Mouse (Mus musculus) left cerebral cortex, postnatal 36 days (tissue): ENCODE results near the gene 1500015O10Rik. TPM values are rescaled to one million over a fixed set of nuclear protein-coding genes. Genes with fewer than 3 reads are reported as not detected.

Experiments used
- DNase-seq, 2 experiments: peaks; one replicate each; pipeline ENCODE4 v3.0.0; 2021 to 2022; ENCODE audit warnings: low spot score in 2 of 2, mixed read lengths in 1 of 2
- intact Hi-C: fragments of 180-260 bp; cut with DNase I; formaldehyde crosslinking; loops from one replicate; pipeline ENCODE4 v1.15.1; 2025
- total RNA-seq, 2 experiments: library from RNA; stranded (reverse); gene quantifications; 2 replicates each; pipeline ENCODE4 v1.2.3; 2021

The 1500015O10Rik gene
- total RNA-seq, 2 experiments from 2014 or later: 1.5 TPM

DNA sequence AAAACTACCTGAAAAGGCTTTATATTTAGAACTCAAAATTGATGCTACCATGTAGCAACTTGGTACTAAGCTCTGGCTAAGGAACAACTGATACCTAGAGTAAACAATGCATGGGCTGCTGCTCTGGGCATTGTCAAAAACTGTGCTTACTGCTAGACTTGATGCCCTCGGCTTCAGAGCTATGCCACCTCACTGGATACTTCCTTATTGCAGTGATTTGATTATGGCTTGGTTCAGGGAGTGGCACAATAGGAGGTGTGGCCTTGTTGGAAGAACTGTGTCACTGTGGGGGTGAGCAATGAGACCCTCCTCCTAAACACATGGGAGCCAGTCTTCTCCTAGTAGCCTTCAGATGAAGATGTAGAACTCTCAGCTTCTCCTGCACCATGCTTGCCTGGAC lies 38.9 kb downstream of the 1500015O10Rik start:
- no peak for DNase-seq
- intact Hi-C loops: loop anchor here (10.0 kb wide), 3 partner anchors 55 to 275 kb away; partner anchors contain the start of gene Uxs1

DNA sequence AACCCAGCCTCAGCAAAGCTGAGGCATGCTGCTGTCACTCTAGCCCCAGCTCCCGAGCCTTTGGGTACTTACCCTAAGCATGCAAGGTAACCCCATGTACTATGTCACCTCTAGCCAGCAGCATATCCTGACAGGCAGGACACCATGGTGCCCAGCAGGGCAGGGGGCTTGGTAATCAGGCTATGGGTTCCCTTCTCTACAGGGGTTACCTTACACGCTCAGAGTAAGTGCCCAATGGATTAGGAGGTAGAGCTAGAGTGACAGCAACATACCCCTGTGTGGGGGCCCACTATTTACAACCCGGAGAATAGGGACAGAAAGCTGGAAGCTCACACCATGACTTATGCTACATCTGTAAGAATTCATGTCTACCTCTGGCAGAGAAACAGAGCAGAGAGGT lies 39.6 kb downstream of the 1500015O10Rik start:
- intact Hi-C loops: no loop called here
- DNase-seq: no peak

DNA sequence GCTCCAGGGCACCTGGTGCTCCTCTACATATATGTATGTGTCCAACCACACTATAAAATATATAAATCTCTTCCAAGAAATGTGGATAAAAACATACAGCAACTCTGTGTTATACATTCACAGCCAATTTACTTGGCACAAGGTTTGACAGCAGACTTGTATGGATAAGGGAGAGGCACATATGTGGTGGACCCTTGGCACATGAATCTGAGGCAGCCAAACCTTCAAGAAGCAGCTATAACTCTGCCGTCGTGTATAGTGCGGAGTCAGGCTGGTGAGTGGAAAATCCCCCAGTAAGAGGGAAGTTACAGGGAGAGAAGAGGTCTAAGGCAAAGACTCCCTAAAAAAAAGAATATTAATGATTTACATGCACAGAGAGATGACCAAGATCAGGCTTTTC lies 42.3 kb downstream of the 1500015O10Rik start:
- no peak for DNase-seq
- intact Hi-C loops: no loop called here

DNA sequence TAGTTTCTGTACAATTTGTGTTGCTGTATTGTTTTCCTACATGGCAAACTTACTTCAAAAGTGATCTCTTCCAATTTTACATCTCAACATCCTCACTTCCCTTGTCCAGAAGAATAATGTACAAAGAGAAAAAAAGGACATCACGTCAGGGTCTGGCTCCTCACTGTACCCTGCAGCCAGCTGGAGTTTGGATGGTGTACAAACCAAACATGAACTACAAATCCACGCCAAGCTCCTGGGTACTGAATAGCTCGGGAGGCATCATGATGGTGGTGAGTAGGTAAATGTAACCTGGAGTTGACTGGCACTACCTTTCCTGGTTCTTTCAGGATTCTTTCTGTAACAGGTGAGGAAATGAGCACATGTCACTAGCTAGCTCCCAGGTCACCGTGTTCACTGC lies 43.7 kb downstream of the 1500015O10Rik start:
- intact Hi-C loops: no loop called here
- no peak for DNase-seq

DNA sequence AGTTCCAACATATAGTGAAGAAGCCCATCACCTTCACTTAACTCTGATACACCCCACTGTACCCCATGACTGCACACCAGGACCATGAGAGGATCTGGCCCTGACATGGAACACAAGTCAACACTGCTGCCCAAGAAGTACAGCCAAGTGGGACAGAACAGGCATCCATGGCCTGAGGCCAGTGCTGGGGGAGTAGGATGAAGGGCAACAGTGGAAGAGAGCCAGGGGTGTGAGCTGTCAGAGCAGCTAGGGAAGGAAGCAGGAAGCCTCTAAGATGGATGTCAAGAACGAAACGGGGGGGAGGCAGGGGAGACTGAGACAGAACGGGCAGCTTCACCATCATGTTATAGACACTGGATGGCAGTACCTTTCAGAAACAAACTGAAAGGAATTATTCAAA lies 45.7 kb downstream of the 1500015O10Rik start:
- intact Hi-C loops: no loop called here
- no peak for DNase-seq

DNA sequence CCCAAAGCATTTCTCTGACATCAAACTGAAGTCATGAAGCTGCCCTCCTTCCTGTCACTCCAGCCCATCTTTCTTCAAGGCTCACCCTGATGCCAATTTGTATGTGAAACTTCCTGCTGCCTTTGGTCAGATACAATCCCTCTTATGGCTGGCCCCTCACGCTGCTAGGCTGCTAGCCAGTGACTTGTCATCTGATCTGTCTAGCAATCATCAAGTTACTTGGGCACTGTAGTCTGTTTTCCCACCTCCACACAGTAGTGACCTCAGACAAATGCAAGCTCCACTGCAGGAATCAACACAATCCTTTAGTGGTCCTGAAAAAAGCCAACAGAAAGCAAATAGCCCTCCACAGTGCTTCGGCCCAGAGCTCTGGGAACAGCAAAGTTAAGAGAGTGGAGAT lies 50.8 kb downstream of the 1500015O10Rik start:
- no peak for DNase-seq
- intact Hi-C loops: no loop called here

DNA sequence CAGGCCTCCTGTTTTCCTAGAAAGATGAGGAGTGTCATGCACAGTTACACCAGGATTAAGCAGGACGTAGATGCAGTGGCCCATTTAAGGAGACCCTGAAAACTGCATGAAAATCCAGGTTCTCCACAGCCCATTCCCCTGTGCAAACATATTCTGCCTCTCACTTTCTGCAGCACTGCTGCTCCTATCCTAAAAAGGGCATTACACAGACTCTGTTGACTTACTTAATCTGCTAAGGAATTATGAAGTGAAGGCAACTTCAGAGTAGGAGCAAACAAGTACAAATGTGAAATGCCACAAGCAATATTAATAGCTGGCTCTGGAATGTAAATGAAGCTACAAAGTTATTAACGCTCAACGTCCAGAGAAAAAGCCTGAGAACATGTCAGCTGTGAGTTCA lies 51.3 kb downstream of the 1500015O10Rik start:
- intact Hi-C loops: no loop called here
- DNase-seq: no peak

DNA sequence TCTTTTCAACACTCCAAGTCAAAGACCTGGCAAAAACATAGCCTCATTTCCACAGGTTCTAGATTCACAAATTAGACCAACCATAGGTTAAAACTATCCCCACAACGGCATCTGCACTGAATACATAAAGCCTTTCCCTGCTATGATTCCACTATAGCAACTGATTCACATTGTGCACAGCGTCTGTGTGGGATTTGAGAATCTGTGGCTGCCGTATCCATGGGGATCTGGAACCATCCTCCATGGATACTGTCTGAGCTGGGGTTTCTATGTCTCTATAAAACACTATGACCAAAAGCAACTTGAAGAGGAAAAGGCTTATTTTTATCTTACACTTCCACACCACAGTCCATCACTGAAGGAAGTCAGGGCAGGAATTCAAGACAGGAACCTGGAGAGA lies 52.3 kb downstream of the 1500015O10Rik start:
- no peak for DNase-seq
- intact Hi-C loops: no loop called here

DNA sequence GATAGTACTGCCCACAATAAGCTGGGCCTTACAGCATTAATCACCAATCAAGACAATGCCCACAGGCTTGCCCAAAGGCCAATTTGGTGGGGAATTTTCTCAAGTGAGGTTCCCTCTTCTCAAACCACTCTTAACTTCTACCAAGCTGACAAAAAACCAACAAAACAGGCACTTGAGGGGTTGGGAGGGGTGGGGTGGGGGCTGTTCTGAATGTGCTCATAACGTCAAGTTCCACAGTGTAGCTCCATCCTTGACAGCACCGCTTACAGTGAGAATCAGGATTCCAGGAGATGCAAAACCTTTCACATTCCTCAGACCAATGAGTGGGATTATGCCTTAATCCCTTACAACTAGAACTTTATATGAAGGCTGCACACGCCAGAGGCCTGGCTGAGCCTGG lies 52.8 kb downstream of the 1500015O10Rik start:
- DNase-seq: no peak
- intact Hi-C loops: no loop called here

DNA sequence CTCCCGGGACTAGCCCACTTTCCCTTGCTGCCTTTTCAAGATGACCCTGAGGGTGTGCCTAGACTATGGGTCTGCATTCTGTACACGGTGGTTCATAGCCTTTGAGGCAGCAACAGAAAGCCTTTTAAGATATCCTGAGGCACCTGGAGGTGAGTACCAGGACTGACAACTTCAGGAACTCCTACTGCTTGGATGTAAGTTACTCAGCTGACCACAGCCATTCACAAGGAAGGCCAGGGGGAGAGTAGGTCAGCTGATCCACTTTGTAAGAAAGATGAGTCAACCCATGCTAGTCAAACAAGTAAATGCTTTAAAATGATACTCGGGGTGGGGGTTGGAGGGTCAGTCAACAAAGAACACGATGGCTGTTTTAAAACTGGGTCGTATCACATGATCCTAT lies 54.9 kb downstream of the 1500015O10Rik start:
- DNase-seq: no peak
- intact Hi-C loops: no loop called here

DNA sequence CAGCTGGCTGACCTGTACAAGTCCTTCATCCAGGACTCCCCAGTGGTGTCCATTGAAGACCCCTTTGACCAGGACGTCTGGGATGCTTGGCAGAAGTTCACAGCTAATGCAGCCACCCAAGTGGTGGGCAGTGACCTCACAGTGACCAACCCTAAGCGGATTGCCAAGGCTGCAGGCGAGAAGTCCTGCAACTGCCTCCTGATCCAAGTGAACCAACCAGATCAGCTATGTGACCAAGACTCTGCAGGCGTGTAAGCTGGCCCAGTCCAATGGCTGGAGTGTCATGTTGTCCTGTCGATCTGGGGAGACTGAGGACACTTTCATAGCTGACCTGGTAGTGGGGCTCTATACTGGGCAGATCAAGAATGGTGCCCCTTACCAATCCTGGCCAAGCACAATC lies 56.3 kb downstream of the 1500015O10Rik start:
- no peak for DNase-seq
- intact Hi-C loops: no loop called here

DNA sequence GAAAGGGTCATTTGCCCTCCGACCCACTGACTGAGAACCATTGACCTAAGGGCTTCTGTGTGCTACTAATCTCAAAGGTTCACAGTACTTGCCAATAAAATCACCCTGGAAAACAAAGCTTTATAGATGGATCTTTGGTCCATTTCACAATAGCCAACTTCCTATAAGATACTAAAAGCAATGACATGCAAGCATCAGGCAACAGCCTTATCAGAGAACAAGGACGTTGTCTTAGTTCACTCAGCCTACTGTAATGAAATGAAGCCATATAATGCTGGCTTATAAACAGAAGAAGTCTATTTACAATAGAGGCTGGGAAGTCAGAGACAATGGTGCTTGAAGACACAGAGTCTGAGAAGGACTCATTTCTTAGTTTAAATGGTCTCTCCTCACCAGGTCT lies 59.4 kb downstream of the 1500015O10Rik start:
- no peak for DNase-seq
- intact Hi-C loops: no loop called here

Other genes starting within 250 kb of the 1500015O10Rik start
- gene Uxs1, start 97.2 kb downstream of the 1500015O10Rik start, total RNA-seq: 10 to 100 TPM; 49.0 to 50.9 TPM
- 10 to 100 TPM; 47.9 to 50.4 TPM for gene Tpp2, start 203.0 kb downstream of the 1500015O10Rik start, total RNA-seq